Mouse (Mus musculus) cerebellum, postnatal 4 days (tissue): ENCODE measurements around the gene Plb1.
A peak's percentile ranks its signal among the peaks of the same experiment; 100 is the strongest.

Experiments used
- DNase-seq, 2 experiments: peaks; one replicate each; pipeline ENCODE4 v3.0.0; 2022; ENCODE audit warnings: low spot score in 2 of 2, mixed read lengths in 1 of 2

Gene Plb1

DNA sequence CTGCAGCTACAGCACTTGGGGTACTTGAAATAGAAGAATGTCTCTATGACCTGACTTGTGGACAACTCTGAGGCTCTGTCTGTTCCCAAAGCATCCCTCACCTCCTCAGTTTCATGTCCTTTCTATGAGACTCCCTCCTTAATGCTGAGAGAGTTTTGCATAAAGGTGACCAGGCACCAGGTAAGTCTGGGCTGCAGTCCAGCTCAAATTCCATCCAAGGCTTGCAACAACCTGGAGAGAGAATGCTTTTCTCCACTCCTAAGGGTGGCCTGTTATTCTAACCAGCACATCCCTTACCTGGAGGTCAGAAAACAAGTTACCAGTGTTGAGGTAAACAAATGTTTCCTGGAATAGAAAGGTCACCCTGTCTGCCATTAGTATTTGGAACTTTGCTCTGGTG, 159.8 kb downstream of the Plb1 start:
- no peak for DNase-seq

DNA sequence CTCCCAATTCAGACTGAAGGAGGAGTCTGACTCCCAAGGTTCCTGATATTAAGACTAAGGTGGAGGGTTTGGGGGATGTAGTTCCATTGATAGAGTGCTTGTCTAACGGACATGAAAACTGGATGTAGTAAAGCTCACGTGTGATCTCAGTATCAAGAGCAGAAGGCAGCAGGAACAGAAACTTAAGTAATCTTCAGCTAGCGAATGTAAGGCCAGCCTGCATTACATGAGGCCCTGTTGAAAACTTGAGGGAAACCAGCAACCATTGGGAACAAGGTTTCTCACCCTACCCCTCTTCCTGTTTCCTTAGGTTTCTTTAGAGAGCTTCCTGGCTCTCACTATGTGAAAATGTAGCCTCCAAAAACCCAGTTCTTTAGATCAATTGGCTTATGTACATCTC, 162.1 kb downstream of the Plb1 start:
- no peak for DNase-seq

DNA sequence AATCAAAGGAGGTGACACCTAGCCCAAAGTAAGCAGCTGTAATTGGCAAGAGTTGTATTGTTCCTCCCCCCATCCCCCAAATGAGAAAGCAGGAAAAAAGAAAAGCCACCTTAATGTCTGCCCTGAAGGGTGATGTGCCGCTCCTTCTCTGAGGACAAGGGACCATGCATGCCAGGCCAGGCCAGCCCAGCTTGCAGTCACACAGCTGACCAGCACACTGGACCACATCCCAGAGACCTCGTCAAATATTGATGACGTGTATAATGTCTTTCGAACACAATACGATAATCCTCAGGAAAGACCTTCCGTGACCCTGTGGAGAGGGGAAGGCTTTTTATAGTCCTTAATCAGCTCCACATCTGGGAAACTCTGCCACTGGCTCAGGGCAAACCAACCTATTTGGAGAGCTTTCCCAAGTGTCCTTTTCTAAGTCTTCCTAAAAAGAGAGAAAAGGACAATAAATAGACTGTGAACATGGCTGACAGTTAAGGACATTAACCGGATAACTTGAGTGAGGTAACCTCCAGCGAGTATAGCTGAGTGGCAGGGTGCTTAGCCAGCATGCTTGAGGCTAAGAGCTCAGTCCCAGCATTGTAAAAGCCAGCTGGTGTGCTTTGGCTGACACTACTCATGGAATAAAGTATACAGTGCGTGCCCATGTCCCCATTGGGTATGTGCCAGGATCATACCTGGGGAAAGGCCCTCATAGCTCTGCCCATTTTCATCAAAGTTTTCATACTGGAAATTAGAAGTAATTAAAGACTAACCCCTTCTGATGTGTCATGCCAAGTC, 162.8 kb downstream of the Plb1 start:
- DNase-seq = no peak

DNA sequence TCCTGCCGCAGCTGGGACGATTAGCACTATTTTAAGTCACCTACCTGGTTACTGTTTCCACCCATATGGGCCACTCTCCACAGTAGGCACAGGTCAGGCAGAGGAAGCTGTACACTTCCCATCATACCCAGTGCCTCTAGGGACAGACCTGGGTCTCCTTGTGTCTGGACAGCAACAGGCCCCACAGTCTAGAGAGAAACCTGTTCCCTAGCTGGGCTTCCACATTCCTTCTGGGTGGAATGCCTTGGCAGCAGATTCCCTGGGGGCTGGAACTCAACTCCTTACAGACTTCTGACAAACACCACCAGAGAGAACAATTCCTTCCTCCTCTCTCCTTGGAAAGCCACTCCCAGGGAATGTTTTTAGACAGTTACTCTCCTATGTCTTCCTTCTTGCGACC, 165.2 kb downstream of the Plb1 start:
- DNase-seq = no peak

DNA sequence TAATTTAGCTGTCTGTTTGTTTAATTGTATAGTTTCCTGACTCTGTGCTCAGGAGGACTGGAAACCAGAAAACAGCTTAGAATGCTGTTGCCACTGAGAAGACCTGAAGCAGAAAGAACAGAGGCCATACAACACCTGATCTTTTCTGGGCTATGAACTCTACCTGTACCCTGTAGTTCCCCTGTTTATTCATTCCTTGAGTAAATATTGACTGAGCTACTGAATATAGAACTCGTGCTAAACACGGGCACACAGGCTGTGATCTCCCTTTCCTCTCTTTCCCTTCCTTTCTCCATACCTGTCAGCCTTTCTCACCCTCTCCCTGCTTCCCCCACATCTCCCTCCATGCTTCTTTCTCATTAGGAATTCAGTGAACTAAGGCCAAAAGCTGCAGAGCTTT, 168.4 kb downstream of the Plb1 start:
- no peak for DNase-seq

DNA sequence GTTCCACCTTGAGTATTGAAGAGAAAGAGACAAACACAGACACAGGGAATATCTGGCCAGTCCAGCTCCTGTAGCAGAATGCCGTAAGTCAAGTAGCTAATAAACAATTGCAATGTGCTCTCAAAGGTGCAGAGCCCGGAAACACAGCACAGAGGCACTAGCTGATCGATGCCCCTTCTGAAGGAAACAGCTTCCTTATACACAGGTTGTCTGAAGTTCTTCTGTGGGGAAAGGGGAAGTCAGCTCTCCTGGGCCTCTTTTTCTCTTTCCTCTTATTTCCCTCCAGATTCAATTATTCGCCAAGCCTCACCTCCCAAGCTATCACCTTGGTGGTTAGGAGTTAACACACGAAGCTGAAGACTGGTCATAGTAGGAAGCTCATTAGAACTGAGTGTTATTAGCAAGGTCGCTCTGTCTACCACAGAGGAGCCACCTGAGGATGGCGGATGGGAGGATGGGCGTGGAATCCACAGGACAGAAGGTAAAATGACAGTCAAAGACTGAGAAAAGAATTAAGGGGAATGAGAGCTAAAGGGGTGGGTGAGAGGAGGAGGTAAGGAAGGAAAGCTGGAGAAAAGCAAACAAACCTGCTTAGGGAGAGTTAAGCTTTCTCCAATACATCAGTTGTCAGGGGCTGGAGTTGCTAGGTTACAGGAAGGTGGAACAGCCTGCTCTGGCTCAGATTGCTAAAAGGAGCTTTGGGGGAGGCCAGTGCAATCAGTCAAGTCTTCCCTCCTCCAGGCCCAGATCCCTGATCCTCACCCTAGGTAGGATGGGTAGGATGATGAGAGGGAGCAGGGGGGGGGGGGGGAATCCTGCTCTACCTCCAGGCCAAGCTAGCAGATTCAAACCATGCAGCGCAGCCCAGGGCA, 170.8 kb downstream of the Plb1 start:
- DNase-seq = no peak

DNA sequence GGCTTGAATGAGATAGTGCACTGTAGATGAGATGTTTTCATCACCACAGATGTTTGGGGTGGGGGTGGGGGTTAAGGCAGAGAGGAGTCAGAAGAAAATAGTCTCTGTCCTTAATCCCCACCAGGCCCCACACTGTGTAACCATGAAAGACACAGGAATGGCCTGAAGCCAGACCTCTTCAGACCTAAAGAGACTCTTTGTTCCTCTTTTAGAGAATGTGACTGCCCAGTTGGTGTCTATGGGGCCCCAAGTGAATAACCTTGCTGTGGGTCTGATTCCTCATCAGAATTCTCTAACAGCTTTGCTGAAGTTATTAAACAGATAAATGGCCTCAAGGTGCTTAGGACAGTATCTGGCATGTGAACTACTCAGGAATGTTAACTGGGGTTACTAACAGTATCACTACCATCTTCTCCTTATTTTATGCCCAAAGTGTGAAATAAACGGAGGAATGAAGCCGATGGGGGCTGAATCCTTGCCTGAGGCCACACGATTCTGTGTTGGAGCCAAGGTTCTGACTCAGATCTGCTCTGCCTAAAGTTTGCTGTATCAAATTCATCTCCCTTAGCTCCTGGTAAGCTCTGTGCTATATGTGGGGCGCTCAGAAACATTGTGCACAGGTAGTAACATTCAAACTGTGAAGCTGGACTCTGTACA, 172.8 kb downstream of the Plb1 start:
- no peak for DNase-seq

DNA sequence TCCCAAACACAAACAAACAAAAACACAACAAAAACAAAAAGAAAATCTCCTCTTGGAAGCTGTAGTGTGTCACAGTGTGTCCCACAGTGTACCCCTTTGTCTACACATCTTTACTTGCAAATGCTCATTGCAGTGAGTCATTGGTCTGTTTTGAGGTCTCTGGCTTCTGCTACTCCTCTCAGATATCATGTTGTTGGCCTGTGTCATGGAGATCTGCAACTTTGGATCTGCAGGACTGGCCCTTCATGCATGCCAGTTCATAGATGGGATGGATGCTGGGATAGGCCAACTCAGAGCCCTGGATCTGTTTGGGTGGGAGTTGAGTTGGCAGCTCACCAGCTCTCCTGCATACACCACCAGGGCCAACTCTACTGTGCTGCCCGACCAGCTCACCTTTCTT, 176.3 kb downstream of the Plb1 start:
- no peak for DNase-seq

DNA sequence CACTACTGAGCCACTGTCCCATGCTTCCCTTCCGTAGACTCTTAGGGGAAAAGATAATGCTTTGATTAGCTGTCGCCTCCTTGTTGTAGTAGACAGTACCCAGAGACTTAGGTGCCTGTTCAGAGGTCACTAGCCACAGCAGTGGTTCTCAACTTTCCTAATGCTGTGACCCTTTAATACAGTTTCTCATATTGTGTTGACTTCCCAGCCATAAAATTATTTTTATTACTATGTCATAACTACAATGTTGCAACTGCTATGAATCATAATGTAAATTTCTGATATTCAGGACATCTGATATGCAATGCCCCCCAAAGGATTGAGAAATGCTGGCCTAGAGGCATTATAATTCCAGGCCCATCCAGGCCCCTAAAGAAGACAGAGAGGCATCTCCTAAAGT, 177.2 kb downstream of the Plb1 start:
- DNase-seq = no peak

DNA sequence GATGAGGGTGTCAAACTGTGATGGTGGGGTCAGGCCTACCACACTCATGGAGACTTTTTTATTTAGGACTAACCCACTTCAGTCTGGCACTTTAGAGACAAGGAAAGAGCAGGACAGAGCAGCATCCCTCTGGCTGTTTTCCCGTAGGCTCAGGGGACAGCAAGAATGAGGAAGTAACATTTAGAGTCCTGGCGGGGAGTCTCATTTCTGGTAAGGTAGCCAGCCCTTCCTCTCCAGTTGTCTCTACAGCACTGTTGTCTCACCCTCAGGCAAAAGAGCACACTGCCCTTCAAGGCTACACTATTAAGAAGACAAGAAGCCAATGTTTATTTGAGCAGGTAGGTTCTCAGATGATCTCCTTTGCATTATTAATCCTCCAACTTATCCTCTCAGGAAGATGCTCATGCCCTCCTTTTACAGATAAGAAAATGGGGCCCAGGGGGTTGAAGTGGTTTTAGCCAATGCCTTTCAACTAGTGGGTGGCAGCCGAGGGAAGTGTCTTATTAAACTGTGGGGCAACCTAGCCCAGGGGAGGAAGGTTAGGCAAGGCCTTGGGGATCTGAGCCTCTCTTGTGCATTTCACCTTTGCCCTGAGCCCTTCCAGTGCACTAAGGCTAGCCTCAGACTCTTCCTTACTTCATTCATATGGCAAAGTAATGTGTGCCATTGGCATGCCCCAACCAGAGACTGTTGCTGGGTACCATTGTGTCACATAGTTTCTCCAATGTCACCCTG, 178.6 kb downstream of the Plb1 start:
- DNase-seq = no peak

DNA sequence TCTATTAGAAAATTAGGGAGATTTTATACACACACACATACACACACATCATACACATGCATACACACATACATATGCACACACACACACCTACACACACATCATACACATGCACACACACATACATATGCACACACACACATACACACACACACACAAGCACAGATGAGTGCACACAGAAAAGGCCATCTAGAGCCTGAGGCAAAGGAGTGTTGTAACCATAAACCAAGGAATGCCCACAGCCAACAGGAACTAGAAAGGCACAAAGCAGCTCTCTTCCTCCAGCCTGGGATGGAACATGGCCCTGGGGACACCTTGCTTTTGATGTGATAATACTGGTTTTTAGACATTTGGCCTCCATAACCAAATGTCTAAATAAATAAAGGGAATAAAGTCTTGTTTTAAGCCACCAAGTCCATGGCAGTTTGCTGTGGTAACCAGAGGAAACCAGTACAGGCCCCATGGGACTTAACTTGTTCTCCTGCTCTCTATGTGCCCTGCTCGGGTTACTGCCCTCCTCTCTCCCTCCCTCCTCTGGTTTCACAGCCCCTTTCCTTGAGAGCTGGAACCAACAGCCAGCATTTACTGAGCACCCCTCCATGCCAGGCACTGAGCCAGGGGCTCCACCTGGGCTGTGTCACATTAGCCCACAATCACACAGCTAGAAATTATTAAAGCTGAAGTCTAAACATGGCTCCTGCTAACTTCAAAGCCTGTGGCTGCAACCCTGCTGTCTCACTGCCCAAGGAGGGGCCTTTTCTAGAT, 179.9 kb downstream of the Plb1 start:
- DNase-seq = peak in 1 of 2 experiments; percentile 48

DNA sequence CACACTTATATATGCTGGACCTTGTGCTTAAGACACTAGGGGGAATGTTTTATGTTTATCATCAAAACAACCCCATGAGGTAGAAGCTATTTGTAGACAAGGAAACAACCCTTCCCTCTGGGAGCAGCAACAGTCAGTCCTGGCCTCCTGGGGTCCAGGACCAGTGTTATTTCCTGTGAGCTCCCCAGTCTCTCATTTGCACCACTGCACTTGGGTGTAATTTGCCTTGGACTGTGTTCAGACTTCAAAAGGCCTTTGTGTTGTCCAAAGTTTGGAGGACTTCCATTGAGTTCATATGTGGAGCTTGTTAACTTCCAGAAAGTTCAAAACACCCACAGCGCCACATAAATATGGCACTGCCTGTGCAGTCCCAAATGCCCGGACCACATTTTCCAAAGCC, 180.6 kb downstream of the Plb1 start:
- DNase-seq = no peak

DNA sequence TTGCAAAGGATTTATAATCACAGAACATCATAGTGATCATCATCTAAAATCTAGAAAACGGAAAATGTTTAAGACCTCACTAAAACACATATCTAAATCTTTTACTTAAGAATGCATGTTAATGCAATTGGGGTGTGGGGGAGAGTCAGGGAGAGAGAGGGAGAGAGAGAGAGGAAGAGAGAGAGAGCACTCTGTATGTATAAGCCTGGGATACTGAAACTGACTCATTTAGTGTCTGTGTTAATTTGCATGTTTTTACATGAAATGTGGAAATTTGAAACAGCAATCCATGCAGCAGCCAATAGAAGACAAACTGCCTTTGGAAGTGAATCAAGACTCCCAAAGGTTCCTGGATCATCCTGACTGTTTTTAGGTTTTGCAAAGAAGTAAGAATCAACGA, 181.1 kb downstream of the Plb1 start:
- no peak for DNase-seq

DNA sequence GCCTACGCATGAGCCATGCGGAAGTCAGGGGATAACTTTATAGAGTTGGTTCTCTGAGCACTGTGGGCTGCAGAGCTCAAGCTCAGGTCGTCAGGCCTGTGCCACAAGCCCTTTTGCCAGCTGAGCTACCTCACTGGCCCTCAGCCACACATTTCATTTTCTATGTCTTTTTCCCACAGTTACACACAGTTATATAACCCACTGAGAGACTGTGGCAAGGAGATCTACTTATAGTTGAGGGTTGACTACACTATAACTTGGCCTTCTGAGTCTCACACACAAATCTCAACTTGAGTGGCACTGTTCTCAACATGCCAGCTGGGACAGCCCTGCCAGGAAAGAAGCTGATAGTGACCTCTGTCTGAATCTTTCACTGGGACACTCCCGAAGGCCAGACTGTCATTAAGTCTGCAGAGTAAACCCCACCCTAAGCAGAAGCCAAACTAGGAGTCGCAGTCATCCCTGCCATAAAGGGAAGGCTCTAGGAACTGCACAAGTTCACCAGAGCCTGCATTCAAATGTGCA, 182.0 kb downstream of the Plb1 start:
- DNase-seq = no peak

DNA sequence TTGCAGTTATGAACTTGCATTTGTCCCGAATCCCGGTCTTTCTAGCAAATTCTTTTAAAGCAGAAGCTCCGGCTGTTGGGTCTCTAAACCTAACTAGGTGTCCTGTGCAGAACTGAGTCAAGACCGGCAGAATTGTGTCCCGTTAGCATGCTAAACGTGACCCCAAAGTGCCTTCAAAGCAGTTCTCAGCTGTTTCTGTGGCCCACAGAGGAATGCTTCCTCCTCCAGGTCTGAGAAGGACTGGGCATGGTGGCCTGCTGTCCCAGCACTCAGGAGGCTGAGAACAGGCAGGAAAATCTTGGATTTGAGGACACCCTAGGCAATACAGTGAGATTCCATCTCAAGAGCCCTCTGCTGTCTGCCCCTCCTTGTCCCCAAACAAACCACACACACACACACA, 183.0 kb downstream of the Plb1 start:
- DNase-seq = no peak
